Mouse (Mus musculus): ENCODE results near the gene Sdcbp2. TPM values are rescaled to one million over a fixed set of nuclear protein-coding genes. Genes with fewer than 3 reads are reported as not detected.

The Sdcbp2 gene
- 1 to 10 TPM; 1.4 to 2.2 (median 1.7) TPM for total RNA-seq (2022)

DNA sequence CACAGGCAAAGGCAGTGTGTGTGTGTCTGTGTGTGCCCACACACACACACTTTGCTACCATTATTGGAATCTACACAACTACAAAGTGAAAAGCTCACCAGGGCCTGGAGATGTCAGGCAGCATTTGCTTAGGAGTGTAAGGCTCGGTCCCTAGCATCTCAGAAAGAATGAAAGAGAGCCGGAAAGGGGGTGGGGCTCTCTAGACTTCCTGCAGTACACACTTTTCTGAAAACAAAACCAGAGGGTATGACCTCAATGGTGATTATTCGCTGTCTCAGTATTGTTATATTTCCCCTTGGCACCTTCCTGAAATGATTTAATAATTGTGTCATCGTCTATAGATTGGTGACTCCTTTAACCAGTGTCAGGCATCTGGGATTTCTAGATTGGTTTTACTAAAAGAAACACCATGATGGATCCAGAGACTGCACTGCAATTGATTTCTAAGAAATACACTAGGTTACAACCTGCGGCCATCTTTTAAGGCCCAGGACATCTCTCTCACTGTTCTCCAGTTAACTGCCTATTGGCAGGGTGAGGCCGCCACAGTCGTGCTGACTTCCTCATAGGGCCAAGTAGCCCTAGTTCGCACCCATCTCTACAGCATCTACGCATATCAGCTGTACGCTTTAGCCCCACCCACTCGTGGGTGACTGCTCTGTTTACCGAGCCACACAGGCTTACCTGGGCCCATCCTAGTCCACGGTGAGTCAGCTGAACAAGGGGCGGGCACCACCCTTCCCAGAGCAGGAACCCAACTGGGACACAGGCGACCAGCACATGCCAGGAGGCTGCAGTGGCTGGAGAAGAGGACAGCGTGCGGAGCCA is at the start of gene Sdcbp2:
Gene Sdcbp2, plus strand, starts transcription at position 750 of the 828 bp plus-strand sequence.
- no peak for DNase-seq (ENCODE audit: low spot score in 2 of 2)

DNA sequence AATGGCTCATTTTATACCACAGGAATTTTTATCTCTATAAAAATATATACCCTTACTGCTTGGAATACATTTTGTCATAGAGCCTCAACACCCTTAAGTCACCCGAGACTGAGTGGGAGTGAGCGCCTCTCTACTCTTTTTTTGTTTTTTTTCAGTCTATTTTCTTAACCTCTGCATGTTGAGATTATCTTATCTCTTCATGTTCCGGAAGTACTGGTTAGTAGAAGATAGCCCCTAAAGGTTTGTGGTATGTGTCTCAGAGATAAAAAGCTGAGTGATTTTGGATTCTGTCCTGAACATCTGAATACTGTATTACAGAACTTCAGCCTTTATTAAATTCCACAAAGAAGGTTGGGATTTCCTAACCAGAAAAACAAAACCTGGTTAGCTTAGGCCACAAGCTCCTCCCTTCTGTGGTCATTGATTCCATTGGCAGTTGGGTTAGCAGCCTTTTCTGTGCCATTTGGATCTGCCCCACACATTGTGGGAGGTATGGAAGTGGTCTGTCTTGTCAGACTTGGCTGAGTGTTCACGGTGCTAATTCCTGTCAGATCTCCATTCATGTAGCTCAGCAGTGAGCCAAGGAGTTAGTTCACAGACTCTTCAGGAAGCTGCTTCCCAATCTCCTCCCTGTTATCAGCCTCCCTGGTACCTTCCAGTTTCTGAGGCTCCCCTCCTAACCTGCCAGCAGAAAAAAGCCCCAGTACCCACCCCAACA is 47.9 kb upstream of the Sdcbp2 start:
- no peak for DNase-seq (ENCODE audit: low spot score in 2 of 2)

DNA sequence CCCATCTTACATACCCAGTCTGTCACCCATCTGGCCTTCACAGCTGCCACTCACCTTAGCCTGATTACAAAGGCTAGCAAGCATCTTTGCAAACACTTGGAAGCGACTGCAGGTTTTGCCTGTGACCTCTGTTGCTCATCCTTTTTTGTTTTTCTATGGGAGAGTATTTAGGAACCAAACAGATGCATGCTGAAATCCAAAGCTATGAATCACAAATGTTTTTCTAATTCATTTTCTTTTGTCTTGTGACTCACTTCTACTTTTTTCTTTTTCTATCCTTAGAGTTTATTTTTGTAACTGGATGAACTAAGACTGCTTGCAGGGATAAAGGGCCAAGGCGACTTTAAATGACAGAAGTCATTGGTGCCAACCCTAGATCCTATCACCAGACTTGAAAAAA is 46.9 kb upstream of the Sdcbp2 start:
- DNase-seq (ENCODE audit: low spot score in 2 of 2): no peak

DNA sequence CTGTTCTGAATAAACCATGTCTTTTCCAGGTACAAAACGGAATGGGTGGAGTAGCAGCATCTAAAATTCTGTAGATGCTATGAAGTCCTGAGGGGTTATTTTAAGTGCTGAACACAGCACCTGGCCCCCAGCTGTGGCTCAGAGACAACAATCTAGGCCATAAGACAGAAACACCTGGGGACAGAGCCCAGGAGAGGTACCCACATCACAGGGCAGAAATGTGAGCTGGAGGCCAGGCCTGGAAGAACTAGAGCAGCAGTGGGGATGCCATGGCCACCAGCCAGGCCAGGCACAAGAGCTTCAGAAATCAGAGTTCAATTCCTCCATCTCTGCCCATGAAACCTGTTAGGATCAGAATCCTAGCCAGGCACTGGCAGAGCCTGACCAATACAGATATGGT is 44.4 kb upstream of the Sdcbp2 start:
- DNase-seq (ENCODE audit: low spot score in 2 of 2): no peak

DNA sequence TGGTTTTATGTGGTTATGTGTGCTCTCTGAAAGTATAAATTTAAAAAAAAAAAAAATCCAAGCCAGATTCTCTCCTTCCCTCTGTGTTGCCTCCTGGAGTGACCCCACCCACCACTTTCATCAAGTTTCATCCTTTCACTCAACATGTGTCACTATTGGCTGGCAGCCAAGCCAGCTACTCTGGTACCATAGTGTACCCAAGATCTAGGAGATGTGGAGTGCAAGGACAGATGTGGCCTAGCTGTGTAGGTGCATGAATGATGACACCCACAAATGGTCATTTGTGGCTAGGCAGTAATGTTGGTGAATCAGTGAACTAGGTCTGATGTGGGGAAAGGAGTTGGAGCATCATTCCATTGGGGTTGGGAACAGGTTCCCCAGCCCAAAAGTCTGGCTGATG is 43.3 kb upstream of the Sdcbp2 start:
- DNase-seq (ENCODE audit: low spot score in 2 of 2): no peak

DNA sequence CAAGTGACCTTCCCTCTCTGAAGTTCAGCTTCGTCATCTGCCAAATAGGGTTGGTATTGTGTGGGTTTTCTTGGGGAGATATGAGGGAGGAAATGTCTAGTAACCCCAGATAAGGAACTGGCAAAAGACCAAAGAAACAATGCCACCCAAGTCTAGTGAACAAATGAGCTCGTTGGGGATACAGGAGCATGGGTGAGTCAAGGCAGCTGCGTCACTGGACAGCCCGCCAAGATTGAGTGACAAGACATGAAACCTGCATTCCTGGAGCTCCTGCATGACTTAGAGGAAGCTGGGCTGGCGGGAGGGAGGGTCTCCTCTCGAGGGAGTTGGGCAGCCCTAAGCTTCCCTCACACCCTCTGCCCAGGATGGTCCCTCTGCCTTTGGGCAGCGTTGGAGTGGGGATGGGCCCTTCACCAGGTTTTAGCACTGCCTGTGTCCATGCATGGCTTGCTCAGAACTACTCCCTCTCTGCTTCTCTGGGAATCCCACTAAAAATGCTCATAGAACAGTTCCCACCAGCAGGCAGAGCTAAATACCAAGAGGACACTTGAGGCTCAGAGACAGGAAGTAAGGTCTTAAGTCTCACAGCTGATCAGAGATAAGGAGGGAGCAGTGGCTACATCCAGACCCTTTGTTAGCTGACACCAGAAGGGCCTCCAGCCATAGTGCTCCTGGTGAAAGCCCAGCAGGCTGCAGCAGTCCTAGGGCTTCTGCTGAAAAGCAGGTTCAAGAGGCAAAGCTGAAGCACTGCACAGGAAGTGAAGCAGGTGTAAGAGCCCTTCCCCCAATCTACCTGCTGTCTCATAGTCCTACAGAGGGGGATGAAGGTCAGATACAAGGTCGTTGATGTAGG is 41.8 kb upstream of the Sdcbp2 start:
- no peak for DNase-seq (ENCODE audit: low spot score in 2 of 2)

- no peak for DNase-seq (ENCODE audit: low spot score in 2 of 2)
Observed at GRCm38 (mm10) chr2:151533632-151534031, 38.8 kb upstream of the Sdcbp2 start.

DNA sequence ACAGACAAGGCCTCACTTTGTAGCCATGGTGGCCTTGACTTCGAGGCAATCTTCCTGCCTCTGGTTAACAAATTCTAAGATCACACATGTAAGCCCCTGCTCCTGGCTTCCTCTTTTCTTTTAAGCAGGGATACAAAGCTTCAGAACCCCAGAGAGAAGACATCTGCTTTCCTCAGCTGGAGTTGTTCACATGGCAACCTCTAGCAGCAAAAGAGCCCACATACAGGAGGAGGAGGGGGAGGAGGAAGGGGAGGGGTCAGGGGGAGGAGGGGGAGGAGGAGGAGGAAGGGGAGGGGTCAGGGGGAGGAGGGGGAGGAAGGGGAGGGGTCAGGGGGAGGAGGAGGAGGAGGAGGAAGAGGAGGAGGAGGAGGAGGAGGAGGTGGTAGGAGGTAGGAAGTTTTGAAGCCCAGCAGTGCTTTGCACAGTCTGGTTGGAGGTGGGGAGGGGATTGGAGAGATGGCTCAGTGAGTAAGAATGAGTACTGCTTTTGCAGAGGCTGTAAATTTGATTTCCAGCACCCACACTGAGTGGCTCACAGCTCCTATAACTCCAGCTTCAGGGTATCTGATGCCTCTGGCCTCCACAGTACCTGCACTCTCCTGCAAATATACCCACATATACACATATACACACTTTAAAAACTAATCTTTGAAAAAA is 36.3 kb upstream of the Sdcbp2 start:
- no peak for DNase-seq (ENCODE audit: low spot score in 2 of 2)

- DNase-seq (ENCODE audit: low spot score in 2 of 2): peak in 1 of 2 experiments; percentile 52
Observed at GRCm38 (mm10) chr2:151536618-151536974, 35.8 kb upstream of the Sdcbp2 start.

DNA sequence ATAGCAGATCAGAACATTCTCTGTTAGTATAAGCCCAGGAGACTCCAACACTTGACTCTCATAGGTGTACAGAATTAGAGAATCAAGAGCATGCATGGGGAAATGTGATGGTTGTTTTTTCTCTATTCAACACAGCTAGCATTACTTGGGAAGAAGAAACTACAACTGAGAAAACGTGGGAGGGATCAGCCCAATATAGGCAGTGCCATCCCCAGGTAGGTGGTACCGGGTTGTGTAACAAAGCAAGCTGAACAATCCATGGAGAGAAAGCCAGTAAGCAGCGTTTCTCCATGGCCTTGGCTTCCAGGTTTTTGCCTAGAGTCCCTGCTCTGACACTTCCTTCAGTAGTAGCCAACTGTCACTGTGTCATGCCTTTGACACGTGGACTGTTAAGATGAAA is 33.8 kb upstream of the Sdcbp2 start:
- DNase-seq (ENCODE audit: low spot score in 2 of 2): no peak

DNA sequence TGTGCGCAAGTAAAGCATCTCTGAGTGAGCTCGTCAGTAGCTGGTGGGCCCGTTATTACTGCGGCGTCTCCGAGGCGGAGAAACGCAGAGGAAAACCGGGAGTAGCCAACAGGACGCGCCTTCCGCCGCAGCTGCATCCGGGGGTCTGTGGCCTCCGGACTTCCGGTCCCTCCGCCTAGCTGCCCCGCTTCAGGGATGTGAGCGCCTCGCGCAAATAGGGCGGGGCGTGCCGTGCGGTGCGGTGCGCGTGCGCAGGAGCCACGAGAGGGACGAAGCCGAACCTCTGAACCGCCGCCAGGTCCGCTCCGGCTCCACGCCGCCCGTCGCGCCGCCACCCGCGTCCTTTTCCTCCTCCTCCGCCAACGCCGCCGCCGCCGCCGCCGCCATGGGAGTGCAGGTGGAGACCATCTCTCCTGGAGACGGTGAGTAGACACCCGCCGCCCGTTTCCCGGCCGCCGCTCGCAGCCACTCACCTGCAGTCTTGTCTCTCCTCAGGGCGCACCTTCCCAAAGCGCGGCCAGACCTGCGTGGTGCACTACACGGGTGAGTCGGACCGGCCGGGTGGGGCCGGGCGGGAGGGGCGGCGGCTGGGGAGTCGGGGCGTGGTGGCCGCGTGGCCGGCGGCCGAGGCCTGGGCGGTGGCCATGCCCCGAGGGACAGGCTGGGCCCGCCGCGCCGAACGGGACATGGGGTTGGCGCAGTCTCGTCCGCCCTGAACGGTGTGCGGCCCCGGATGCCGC is 29.9 kb upstream of the Sdcbp2 start, which contains the start of gene Fkbp1a:
Gene Fkbp1a, plus strand, starts transcription at position 161 of the 740 bp plus-strand sequence.
- DNase-seq (ENCODE audit: low spot score in 2 of 2): peak; percentile 93 to 97

DNA sequence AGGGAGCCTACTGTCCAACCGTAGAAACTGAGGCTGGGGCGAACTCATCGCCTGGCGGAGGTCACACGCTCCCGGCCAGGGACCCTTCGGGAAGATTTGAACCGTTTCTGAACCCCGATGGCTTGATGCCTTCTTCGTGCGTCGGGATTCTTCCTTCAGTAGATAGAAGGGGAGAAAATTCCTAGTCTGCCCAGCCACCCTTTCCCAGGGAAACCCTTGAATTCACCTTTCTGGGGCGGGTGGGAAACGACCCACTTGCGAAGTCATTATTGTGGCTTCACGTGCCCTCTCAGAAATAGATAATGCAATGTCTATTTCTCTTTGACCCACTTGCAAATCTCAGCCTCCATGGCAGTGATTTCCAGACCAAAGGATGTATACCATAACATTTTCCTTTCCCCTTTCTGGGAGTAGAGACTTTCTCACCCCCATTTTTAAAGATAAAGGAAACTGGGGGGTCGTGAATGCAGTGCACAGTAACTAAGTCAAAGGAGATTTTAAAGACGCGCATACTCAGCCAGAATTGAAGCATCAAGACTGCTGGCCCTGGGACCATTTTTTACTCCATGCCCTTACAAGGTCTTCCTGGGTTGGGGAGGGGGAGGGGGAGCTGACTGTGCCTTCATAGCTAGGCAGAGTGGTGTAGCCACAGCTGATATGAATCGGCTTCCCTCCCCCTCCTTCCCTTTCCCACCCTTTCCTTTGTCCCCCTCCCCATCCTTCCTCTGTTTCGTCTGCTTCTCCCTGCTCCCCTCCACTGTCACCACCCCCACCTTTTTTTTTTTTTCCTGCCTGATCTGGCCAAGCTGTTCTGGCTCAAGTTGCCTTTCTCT is 29.1 kb upstream of the Sdcbp2 start:
- DNase-seq (ENCODE audit: low spot score in 2 of 2): peak in 1 of 2 experiments; percentile 48

DNA sequence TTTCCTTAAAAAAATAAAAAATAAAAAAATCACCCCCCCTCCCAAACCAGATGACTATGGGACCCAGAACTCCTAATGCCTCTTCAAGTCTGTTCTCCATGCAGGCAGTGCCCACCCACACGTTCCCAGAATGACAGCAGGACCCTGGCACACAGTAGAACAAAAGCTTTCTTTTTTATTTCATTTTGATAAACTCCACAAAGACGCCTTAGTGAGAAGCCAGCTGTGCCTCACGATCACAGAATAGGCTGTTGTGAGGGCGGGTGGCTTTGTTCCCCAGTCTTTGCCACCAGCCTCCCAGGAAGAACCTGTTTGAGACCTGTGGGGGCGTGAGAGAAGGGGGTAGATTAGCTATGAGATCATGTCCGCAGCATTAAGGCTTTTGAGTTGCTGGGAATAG is 27.7 kb upstream of the Sdcbp2 start:
- peak; percentile 55 to 59 for DNase-seq (ENCODE audit: low spot score in 2 of 2)

GRCm38 (mm10) chr2:151546571-151546970 is 25.9 kb upstream of the Sdcbp2 start:
- DNase-seq (ENCODE audit: low spot score in 2 of 2): no peak

DNA sequence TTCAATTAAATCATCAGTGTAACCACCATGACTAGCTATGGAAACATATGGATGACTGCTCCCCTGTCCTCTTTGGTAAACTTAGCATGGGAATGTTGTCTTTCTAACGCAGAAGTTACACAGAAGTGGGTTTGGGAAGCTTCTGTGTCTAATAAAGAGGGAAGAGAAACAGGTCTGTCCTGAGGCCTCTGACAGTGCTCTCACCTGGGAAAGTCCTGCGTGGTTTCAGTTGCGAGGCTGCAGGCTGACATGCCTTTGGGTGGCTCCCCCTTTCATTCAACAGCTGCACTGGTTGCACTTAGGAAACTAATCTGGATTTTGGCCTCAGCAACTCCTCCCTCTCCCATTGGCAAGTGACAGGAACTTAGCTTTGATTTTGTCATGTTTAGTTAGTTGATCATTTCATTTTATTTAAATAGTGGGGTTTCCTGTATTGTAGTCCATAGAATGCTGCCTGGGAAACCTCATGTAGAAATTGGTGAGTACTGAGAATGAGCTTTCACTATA is 22.8 kb upstream of the Sdcbp2 start:
- no peak for DNase-seq (ENCODE audit: low spot score in 2 of 2)

DNA sequence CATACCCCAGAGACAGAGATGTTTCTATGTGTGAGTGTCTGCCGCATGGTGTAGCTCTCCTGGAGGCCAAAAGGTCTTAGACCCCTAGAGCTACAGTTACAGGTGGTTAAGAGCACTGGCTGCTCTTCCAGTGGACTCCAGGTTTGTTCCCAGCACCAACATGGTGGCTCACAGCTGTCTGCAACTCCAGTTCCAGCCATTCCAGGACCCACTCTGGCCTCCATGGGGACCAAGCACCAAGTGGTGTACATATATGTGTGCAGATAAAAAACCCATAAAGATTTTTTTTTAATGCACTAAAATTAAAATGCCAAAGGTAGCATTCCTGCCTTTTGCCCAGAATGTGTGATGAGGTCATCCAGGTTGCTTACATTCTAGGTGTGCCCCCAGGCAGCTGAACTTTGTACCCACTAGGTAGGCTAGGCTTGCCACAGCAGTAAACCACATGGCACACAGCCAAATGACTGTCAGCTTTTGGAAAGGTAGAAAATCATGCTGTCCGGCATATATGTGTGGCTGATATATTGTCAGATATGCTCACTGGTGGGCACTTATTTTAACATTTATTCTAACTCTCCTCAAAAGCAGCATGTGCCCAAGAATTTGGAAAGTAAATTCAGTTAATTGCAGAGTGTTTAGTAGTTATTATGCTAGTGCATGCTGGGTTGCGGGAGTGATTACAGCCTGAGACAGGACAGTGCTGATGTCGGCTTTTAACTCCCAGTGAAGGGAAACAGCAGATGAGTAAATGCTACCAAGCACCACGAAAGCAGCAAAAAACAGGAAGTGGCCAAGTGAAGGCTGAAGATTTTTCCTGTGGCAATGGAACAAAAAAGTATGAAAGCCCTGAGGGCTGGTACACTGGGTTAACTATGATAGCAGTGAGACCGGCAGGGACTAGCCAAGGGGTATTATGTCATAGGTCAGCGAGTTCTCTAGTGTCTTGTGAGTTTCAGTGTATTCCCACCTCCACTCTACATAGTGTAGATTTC is 9.2 kb upstream of the Sdcbp2 start:
- DNase-seq (ENCODE audit: low spot score in 2 of 2): no peak

GRCm38 (mm10) chr2:151564006-151564405 is 8.4 kb upstream of the Sdcbp2 start:
- DNase-seq (ENCODE audit: low spot score in 2 of 2): no peak

GRCm38 (mm10) chr2:151564986-151565385 is 7.4 kb upstream of the Sdcbp2 start:
- DNase-seq (ENCODE audit: low spot score in 2 of 2): no peak

Data from layer of hippocampus, adult 8-10 months (tissue).